Mouse (Mus musculus) retina, adult 2 months (tissue): ENCODE data around the gene Ccdc107.
A peak's percentile ranks its signal among the peaks of the same experiment; 100 is the strongest.

ENCODE experiments used
- DNase-seq: peaks from one replicate; pipeline ENCODE4 v3.0.0-alpha.2; 2012; ENCODE audit warnings: low read depth, low spot score

The Ccdc107 gene

GRCm38 (mm10) chr4:43492821-43493185 lies at the start of gene Ccdc107:
Gene Ccdc107, plus strand, starts transcription at chr4:43492900.
- peak; percentile 90 for DNase-seq

- DNase-seq = no peak
Measured at GRCm38 (mm10) chr4:43443511-43443910, 49.2 kb upstream of the Ccdc107 start.

GRCm38 (mm10) chr4:43447251-43447650 lies 45.4 kb upstream of the Ccdc107 start:
- no peak for DNase-seq

GRCm38 (mm10) chr4:43448554-43448953 lies 44.1 kb upstream of the Ccdc107 start:
- DNase-seq = no peak

GRCm38 (mm10) chr4:43452315-43452714 lies 40.4 kb upstream of the Ccdc107 start:
- DNase-seq = no peak

- no peak for DNase-seq
Measured at GRCm38 (mm10) chr4:43453413-43453812, 39.3 kb upstream of the Ccdc107 start.

GRCm38 (mm10) chr4:43454041-43454836 lies 38.5 kb upstream of the Ccdc107 start, which contains the start of gene Cd72:
Gene Cd72, minus strand, starts transcription at chr4:43454628.
- no peak for DNase-seq

GRCm38 (mm10) chr4:43456470-43456869 lies 36.2 kb upstream of the Ccdc107 start:
- no peak for DNase-seq

- no peak for DNase-seq
Measured at GRCm38 (mm10) chr4:43457124-43457523, 35.6 kb upstream of the Ccdc107 start.

- no peak for DNase-seq
Measured at GRCm38 (mm10) chr4:43463102-43463501, 29.6 kb upstream of the Ccdc107 start.

GRCm38 (mm10) chr4:43465935-43466334 lies 26.8 kb upstream of the Ccdc107 start:
- DNase-seq = no peak

- DNase-seq = no peak
Measured at GRCm38 (mm10) chr4:43466872-43467271, 25.8 kb upstream of the Ccdc107 start.

- no peak for DNase-seq
Measured at GRCm38 (mm10) chr4:43470301-43470700, 22.4 kb upstream of the Ccdc107 start.

- no peak for DNase-seq
Measured at GRCm38 (mm10) chr4:43473636-43474035, 19.1 kb upstream of the Ccdc107 start.

GRCm38 (mm10) chr4:43476604-43477003 lies 16.1 kb upstream of the Ccdc107 start:
- no peak for DNase-seq

- peak; percentile 73 for DNase-seq
Measured at GRCm38 (mm10) chr4:43477857-43478533, 14.7 kb upstream of the Ccdc107 start.

- no peak for DNase-seq
Measured at GRCm38 (mm10) chr4:43478534-43478858, 14.2 kb upstream of the Ccdc107 start.

- DNase-seq = no peak
Measured at GRCm38 (mm10) chr4:43478906-43479832, 13.5 kb upstream of the Ccdc107 start.

- DNase-seq = no peak
Measured at GRCm38 (mm10) chr4:43480985-43481384, 11.7 kb upstream of the Ccdc107 start.

GRCm38 (mm10) chr4:43481894-43482456 lies 10.7 kb upstream of the Ccdc107 start:
- no peak for DNase-seq

- DNase-seq = no peak
Measured at GRCm38 (mm10) chr4:43482591-43482990, 10.1 kb upstream of the Ccdc107 start.
